Mouse (Mus musculus) spleen, postnatal 36 days (tissue): ENCODE measurements around the gene Taf5l.
A peak's percentile ranks its signal among the peaks of the same experiment; 100 is the strongest.
"Not testable (repeated sequence)": the region's sequence is repeated elsewhere in the genome, so short reads cannot be mapped to it uniquely, and the experiment has no call there.

ENCODE experiments used
- DNase-seq, 2 experiments: peaks; one replicate each; pipeline ENCODE4 v3.0.0; 2022; ENCODE audit warnings: low spot score in 2 of 2, mixed read lengths in 1 of 2

Taf5l gene

DNA sequence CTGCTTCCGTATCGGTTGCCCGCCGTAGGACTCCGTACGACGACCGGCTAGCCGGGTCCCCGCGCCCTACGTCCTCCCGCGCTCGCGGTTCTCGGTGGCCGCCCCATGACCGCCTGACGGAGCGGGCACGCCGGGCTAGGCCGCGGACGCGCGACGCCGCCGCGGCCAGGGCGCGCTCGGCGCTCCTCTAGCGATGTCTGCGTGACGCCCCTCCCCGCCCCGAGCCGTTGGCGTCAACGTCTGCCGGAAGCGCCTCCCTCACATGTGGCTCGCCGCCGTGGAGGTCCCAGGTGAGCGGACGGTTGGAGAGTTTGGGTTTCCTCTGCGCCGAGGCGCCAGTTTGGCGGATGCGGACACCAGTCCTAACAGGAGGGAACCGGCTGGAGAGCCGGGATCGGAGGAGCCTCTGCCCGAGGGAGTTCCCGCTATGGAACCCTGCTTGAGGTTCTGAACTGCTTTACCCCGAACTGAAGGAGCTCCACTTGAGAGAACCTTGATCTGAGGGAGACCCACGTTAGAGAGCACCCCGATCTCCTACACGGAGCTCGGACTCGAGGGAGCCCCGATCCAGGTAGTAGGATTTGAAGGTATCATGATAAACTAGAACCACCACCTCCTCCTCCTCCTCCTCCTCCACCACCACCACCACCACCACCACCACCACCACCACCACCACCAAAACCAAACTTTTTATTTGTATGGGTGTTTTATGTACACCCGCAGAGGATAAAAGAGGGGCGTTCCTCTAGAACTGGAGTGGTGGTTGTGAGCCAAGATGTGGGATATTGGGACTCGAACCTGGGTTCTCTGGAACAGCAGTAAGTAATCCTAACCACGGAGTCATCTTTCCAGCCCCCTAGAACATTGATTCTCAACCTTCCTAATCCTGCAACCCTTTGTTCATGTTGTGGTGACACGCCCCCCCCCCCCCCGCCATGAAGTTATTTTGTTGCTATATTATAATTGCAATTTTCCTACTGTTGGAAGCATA, at the start of gene Taf5l, which contains the start of gene Urb2:
TSS of gene Taf5l (minus strand) at position 161 of the 991 bp plus-strand sequence.
TSS of gene Urb2 (plus strand) at position 272 of the 991 bp plus-strand sequence.
- peak; percentile 90 to 92 for DNase-seq

DNA sequence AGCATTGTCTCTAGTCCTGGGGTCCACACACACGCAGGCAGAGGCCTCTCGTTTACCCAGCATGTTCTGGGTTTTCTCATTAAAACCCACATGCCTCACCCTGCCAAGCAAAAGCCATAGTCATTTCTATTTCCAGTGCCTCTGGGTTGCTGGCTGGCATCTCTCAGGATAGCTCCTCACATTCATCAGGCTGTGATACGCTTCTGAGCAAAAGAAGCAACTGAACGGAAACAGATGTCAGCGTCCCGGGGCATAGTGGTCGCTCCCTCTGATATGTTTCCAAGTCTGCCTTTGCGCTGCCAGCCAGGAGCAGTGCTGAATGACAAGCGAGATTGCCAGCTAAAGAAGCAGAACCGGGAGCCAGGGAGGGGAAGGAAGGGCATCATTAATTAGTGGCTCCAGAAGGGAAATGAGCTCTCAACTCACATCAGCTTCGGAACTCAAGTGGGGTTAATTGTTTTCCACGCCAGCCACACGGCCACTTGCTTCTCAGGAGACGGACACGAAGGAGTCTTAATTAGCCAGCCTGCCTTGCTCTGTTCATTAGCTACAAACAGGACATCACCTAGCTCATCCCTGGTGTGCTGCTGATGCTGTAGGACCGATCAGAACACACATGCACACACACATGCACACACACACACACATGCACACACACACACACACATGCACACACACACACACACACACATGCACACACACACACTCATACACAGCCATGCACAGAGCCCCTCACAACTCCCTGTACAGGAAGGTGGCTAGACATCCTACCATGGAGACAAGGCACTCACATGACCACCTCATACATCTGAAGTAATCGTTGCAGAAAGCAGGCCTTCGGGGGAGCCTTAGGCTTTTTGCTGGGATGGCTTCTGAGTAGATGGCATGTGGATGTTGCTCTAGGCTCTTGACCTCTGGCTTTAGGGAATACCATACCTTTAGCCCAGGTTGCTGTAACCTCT, 49.4 kb upstream of the Taf5l start:
- DNase-seq = no peak

DNA sequence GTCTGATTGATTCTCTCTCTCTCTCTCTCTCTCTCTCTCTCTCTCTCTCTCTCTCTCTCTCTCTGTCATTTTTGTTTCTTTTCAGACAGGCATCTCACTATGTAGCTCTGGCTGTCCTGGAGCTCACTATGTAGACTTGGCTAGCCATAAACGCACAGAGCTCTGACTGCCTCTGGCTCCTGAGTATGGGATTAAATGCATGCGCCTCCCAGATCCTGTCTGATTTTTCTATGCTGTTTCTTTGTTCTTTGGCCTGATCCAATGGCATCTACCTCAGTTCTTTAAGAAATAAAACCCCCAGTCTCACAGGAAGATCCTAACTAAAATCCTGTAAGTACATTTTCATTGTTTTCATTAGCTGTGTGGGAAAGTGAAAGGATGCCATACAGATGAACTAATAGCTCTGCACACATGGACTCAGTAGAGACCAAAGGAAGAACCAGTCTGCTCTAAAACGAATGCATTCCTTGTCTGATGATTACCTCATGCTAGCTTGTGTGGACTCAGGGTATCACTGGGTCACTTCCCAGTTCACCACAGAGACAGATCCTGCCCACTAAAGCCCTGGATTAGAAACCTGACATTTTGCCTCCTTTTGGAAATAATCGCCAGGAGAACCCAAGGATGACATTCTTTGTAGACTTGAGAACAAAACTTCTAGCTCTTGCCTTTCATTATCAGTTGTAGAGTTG, 46.0 kb upstream of the Taf5l start:
- DNase-seq = no peak

DNA sequence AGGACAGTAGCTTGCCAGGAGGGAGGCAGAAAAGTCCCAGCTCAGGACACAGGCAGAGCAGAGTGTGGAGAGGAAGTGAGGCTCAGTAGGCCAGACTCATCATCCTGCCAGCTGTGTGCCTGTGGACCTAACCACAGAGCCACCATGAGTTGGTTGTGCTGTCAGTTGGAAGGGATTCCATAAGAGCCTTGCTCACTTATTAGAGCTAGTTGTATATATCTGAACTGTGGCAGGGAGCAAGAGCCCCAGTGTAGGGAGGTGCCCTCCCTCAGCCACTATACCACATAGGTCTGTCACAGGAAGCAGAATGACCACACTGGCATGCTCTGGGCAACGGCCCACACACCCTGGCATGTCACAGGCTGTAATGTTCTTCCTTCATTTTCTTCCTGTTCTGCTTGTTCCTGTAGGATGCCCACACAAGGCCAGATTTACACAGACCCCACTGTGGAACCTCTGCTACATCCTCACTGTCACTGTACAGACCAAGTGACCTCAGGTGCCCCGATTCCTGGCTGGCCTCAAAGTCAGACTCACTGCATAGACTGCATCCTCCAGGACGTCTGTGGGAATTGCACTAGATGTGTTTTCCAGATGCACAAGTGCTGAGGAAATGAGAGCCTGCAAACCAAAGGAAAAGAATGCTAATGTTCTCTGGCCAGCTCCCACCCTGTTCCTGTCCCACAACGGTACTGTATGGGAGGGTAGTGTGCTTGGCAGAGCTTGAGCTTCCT, 45.3 kb upstream of the Taf5l start:
- no peak for DNase-seq

DNA sequence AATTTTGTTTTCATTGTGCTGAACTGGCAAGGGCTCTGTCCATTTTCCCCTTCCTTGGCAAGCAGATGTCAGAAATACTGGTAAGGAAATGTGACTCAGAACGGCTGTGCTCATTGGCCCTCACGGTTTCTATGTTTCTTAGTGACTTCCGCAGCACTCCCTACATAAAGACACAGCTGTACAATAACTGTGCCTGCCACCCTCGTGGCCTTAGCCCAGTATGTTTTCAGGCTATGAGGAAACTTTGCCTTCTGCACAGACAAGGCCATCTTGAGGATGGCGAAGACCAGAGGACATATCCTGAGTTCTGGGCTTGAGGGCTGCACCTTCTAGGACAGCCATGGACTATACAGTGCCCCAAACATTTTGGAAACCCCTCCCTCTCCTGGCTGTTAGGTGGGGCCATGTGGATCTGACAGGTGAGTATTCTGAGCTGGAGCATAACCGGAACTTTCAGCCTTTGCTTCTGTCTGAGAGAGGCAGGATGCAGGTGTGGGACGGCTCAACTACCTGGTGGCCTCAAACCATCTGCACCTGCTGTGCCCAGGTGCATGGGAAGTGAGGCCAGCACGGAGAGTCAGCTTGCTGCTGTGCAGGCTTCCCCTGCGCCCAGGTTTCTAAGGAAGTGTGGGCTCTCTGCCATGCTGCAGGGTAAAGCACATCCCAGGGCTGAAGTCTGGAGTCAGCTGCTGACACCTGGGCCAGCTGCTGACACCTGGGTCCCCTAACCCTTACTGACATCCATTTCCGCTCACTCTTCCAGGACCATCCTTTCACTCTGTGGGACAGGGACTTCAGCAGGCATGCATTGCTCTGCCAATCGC, 35.8 kb upstream of the Taf5l start:
- no peak for DNase-seq

DNA sequence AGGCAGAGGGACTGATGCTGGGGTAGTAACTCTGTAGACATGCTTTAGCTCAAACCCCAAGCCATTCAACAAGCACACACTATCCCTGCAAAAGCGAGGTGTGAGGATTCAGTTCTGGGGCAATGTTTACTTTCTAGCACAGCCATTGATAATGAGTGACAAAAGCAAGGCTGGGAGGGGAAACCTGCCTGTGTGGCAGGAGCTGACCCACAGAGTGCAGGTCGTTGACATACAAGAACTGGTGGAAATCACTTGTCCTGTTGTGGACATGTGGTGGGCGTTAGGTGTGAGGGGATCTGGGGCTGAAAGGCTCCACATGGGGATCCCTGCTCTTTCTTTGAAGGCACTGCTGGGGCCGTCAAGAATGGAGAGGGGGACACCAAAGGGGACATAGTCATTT, 31.4 kb upstream of the Taf5l start:
- no peak for DNase-seq

DNA sequence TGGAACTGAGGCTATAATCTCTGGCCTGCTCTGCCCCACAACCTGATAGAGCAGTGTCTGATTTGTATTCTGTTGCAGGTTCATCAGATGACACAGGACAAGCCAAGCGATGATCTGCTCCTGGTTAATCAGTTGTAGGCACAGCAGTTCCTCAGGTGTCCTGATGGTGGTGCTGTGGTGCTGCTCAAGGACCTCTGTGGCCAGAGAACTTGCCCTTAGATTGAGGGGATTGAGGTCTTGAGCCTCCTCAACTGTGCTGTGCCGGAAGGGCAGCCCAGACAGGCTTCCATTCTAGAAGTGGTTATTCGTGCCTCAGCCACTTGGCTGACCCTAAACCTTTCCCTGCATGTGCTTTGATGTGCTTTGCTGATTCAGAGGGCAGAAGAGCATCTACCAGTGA, 30.9 kb upstream of the Taf5l start:
- DNase-seq = peak; percentile 39 to 49

DNA sequence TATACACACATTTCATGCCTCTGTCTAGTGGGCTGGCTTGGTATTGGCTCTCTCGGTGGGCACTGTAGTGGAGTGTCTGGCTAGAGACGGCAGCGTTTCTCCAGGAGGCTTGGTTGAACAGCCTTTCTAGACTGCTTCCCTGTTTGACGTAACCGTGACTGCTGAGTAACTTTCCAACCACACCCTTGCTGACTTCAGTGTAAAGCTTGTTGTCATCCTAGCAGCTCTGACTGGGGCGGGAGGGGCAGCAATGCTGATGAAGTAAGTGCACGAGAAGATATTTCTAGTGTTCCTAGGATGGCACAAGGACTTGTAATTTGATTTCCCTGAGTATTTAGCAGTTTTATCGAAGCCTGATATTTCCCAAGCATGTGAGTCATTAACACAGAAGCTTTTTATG, 24.7 kb upstream of the Taf5l start:
- no peak for DNase-seq

DNA sequence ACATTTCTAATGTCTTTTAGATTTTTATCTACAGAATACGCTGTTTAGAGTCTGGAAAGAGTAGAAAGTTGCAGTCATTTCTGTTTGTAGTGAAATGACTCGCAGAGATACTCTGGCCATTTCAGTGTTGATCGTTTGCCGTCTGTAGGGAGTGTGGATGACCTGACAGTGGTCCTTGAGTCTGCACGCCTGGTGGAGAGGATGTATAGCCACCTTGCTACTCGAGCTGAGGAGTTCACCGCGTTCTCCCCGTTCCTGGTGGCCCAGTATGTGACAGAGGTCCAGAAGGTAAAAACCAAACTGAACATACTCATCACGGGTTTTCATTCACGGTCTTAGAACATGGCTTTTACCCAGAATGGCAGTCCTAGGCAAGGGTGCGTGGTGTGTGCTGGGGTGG, 23.7 kb upstream of the Taf5l start:
- DNase-seq = no peak

DNA sequence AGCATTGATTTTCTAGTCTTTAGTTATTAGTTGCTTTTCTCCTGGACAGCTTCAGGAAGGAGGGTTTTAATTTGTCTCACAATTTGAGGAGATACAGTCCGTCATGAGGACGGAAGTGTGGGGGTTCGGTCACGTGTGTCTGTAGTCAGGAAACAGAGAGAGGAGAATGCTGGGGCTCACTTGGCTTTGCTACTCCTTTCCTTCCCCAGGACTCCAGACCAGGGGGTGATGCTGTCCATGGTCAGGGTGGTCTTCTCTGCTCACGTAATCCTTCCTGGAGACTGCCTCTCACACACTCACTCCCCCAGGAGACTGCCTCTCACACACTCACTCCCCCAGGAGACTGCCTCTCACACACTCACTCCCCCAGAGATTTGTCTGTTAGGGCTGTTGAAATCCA, 23.2 kb upstream of the Taf5l start:
- no peak for DNase-seq

DNA sequence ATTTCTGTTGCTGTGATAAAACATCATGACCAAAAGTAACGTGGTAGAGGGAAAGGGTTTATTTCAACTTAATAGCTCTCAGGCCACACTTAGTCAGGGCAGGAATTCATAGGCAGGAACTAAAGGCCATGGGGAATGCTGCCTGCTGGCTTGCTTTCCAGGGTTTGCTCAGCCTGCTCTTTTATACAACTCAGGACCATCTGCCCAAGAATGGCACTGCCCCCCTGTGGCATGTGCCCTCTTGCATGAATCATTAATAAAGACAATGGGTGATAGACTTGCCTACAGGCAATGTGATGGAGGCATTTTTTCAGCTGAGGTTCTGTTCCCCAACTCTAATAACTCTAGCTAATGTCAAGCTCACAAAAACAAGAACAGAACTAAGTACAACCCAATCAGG, 21.0 kb upstream of the Taf5l start:
- DNase-seq = no peak

DNA sequence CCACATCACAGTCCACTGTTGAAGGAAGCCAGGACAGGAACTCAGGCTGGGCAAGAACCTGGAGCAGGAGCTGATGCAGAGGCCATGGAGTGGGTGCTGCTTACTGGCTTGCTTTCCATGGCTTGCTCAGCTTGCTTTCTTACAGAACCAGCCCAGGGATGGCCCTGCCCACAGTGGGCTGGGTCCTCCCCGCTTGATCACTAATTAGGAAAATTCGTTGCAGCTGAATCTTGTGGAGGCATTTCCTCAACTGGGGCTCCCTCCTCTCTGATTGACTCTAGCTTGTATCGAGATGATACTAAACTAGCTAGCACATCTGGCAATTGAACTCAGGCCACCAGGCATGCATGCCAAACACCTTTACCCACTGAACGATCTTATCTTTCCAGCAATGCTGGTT, 18.2 kb upstream of the Taf5l start:
- no peak for DNase-seq

DNA sequence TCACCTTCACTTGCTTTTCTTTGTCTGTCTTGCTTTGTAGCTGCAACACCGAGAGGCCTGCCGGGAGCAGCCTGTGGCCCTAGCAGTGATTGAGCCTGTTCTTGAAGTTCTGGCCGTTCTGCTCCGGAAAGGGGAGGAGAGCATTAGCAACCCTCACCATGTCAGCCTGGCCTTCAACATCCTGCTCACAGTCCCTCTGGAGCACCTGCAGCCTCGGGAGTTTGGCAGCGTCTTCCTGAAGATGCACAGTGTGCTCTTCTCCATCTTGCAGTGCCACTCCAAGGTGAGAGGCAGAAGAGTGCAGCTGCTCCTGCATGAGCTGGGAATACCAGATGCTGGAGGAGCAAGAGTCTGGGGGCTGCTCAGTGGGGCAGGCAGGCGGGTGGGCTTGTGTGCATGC, 16.9 kb upstream of the Taf5l start:
- DNase-seq = no peak

DNA sequence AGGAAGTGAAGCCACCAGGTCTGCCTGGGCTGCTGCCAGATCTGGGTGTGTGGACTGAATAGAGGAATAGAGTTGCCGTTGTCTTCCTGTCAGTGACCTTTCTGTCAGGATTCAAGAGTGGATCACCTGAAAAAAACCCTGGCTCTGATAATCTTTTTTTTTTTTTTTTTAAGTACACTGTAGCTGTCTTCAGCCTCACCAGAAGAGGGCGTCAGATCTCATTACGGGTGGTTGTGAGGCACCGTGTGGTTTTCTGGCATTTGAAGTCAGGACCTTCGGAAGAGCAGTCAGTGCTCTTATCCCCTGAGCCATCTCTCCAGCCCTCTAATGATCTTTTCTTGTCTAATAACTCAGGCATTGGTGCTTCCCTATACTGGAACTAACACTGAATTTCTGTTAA, 12.2 kb upstream of the Taf5l start:
- no peak for DNase-seq

DNA sequence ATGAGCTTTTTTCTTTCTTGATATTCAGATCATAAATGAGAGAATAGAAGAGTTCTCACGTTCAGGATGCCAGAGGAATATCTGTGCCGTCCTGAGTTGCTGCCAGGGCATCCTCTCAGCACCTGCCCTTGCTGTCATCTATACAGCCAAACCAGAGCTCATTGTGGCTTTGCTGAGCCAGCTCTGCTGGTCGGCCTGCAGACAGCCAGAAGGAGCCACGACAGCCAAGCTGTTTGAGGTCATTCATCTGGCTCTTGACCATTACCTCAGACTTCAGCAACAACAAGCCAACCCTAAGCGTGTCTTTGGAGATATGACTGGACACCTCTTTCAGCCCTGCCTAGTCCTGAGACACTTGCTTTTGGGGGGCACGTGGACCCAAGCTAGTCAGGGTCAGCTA, 6.6 kb upstream of the Taf5l start:
- no peak for DNase-seq

DNA sequence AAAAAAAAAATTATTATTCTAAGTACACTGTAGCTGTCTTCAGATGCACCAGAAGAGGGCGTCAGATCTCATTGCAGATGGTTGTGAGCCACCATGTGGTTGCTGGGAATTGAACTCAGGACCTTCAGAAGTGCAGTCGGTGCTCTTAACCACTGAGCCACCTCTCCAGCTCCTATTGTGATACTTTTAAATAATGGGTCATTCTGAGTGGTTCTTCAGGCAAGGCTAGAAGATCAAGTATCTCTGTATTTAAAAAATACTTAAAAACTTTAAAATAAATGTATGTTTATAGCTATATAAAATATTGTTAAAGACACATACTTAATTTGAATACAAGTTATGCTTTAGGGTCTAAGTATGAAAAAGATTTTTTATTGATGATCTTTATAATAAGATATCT, 5.1 kb upstream of the Taf5l start:
- not testable (repeated sequence) for DNase-seq

DNA sequence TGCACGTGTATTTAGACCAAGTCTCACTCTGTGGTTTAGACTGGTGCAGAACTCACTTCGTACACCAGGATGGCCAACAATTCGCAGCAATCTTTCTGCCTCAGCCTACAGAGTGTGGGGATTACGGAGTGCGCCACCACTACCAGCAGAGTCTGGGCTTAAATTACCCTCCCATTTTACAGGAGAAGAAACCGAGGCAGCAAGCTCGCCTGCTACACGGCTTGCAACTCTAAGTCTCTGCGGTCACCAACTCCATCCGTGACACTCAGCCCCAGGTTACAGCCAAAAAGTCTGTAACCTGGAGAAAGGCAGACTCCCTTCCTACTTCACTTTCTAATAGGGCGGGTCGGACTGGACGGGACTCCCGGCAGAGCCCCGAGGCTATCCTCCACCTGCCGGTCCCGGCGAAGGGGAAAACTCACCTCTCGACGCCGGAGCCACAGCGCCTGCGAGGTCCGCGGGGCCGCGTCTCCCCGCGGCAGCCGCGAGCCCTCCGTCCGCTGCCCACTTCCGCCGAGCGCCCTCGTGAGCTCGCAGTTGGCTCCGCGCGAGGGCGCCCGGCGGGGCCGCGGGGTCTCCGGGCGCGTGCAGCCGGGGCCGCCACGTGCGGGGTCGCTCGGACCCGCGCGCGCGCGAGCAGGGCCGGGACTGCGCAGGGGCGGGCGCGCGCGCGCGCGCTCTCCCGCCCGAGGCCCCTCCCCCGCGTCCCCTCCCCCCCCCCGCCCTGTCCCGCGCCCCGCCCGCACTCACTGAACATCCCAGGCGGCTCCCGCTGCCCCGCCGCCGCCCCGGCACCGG, 559 bp downstream of the Taf5l start:
- DNase-seq = peak; percentile 51 to 53

DNA sequence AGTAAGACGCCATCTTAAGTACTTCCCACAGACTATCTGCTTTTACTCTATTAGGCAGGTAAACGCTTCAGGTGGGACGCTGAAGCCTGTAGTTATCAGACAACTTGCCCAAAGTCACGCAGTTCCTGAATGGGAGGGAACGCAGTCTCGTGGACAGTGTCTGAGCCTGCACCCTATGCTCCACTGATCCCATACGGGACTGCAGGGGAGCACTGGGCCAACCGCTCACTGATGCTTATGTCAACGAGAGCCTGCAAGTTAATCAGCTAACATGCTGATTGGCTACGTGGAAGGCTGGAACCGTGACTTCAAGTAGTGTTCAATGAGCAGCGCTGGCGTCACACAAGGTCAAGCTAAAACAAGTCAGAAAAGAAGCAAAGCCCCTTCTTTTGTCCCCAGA, 1.4 kb downstream of the Taf5l start:
- DNase-seq = peak; percentile 26 to 50

DNA sequence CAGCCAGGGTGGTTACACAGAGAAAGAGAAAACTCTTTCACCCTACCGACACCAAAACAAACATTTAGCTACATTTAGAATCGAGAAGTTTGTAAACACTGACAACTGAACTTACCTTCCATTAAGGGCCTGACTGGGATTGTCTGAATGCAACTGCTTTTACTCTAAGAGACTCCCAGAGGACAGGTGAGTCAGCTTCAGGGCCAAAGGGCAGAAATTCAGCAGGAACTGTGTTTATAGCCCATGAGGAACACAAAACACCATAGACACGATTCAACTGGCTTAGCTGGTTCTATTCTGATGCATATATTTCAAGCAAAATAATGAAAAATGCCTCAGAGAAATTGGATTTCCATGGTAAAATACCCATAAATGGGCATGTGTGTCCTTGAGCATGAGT, 6.4 kb downstream of the Taf5l start:
- no peak for DNase-seq
